Mouse (Mus musculus) liver, embryonic 14 days (tissue): ENCODE data around the gene Birc3. TPM values are rescaled to one million over a fixed set of nuclear protein-coding genes. Genes with fewer than 3 reads are reported as not detected.

Source experiments
- polyA plus RNA-seq: library from polyadenylated mRNA; depleted of rRNA; stranded (reverse); fragments of >200 nt; gene quantifications from 2 replicates; pipeline ENCODE4 v1.2.3, GENCODE M21; 2012; rRNA removed

Birc3 gene
- polyA plus RNA-seq, result 5.0 and 5.8 TPM in 2 replicates

DNA sequence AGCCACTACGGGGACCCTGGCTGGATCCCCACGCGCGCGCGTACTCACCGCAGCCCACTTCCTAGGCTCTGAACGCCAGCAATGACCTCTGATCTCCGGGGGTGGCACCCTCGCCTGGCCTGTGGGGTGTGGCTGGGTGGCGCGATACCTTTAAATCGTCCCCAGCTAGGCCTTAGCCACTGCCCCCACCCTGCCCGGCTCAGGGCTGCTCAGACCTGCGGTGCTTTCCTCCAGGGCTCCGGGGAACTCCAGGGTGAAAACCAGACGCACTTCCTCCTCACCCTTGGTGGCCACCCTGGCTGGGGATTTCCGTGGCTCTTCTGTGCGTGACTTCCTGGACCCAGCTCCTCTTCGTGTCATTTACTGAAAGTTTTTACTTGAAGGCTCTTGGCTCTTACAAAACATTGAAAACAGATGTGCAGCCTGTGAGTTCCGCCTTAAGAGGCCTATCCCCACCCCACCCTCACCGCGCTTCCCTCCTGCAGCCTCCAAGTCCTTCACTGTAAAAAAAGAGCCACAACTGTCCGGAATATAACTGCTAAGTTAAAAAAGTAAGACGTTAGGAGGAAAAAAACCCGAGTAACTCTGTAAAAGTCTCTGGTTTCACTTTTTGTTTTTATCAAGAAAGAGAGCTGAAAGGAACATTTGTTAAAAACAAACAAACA is at the start of gene Birc3:
Gene Birc3, minus strand, starts transcription at position 412 of the 665 bp plus-strand sequence.

DNA sequence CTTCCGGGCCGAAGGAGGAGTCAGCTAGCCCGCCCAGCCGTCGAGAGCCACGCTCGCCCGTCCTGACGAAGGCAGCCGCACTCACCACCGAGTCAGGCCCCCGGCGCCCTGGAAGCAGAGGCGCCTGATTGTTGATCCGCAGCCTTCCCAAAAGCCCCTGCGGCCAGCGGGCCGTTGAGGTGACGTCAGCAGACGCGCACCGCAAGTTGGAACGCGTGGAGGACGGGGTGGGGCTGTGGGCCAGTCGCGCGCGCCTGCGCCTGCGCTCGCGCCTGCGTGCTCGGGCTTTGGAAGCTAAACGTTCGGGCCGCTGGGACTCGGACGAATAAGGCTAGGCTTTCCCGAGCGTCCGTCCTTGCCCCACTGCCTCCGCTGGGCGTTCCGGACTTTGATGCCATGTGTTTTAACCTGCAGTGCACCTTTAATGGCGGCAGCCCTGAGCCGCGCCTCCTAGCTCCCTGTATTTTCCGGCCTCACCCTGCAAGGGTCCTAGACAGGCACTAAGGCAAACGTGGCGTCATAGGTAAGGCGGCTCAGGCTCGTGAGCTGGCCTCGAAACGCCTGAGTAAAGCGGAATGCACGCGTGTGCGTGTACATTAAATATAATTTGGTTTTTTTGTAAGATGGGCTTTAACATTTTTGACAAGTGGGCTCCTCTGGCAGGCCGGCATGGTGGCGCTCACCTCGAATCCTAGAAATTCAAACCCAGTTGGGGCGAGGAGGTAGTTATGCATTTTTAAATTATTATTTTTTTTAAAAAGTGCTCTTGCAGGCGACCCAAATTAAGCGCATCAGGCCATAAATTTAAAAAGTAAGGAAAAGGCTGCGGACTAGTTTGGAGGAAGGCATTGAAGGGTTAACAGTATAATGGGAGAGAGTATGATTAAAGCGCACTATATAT is 35.8 kb downstream of the Birc3 start, which contains the start of gene Birc2:
Gene Birc2, minus strand, starts transcription at position 160 of the 901 bp plus-strand sequence.

Other genes with a start within 250 kb of the Birc3 start
- gene Mmp20, start 245.0 kb downstream of the Birc3 start, polyA plus RNA-seq, result not detected in 2 replicates
- not detected in 2 replicates for gene Mmp7, start 181.1 kb downstream of the Birc3 start, polyA plus RNA-seq
- 23.5 and 26.9 TPM in 2 replicates for gene Tmem123, start 109.1 kb downstream of the Birc3 start, polyA plus RNA-seq
- 9.6 and 11.1 TPM in 2 replicates for gene Birc2, start 36.1 kb downstream of the Birc3 start, polyA plus RNA-seq
- gene Yap1, start 131.4 kb upstream of the Birc3 start, polyA plus RNA-seq, result 4.1 and 4.6 TPM in 2 replicates
- 0.50 and 0.63 TPM in 2 replicates for gene Cfap300, start 169.6 kb upstream of the Birc3 start, polyA plus RNA-seq